Mouse (Mus musculus) embryonic fibroblast, embryonic 13.5 days (primary cell): ENCODE data around the gene Atrn.

Source experiments
- CTCF ChIP-seq: IDR thresholded peaks from 2 replicates; pipeline ENCODE4 v1.5.1; 2011; ENCODE audit warnings: mild to moderate bottlenecking, control low read depth, low read length, moderate library complexity, borderline replicate concordance; ENCODE audit not compliant: insufficient read depth
- POLR2A ChIP-seq: IDR thresholded peaks from 2 replicates; pipeline ENCODE4 v1.6.1; 2011; ENCODE audit warnings: low read depth, mild to moderate bottlenecking, control low read depth, low read length, moderate library complexity

DNA sequence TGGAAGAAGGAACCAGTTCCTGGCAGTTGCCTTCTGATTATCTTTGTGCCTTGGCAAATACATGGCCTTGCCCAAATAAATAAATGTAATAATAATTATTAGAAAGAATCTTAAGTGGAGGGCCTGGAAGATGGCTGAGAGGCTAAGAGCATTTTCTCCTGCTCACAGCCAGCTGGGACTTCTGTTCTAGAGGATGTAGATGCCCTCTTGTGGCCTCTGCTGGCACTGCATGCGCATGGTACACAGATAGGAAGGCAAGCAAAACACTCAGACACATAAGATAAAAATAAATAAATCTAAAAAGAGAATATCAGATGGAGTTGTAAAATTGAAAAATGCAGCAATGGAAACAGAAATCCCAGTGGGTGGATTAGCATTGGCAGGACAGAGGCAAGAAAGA lies 44.3 kb downstream of the Atrn start:
- TF ChIP-seq CTCF, result peak; percentile 83; the same call in 1 of the 2 replicates
- no peak for TF ChIP-seq POLR2A
